Comparison of ENCODE assay signal across 26 mouse cellular contexts in genomic region chr1:158082181-158082580, GRCm38 (mm10).
"Had no signal": no experiment of that assay in that cellular context is flagged by ENCODE, and none has a peak within 500 bp of the region (broad histone marks: within the 10 kb centered on the region; RNA-seq: fewer than 3 reads in every experiment).

No protein-coding gene starts in this region.

- H3K4me1 ChIP-seq: heart, embryonic 13.5 days; heart, embryonic 15.5 days; hindbrain, embryonic 13.5 days; hindbrain, embryonic 15.5 days; kidney, embryonic 15.5 days; limb, embryonic 13.5 days; limb, embryonic 15.5 days; liver, embryonic 13.5 days had no signal

- ATAC-seq: hindbrain, postnatal 0 days; intestine, embryonic 16.5 days had no signal

- H3K27ac ChIP-seq: heart, adult 2 months; heart, embryonic 13.5 days; heart, embryonic 15.5 days; hindbrain, embryonic 13.5 days; hindbrain, embryonic 15.5 days; hindbrain, postnatal 0 days; kidney, embryonic 15.5 days; kidney, postnatal 0 days; left cerebral cortex, adult 2 months; limb, embryonic 13.5 days; limb, embryonic 15.5 days; liver, embryonic 13.5 days had no signal

- H3K9me3 ChIP-seq: heart, embryonic 13.5 days; heart, embryonic 15.5 days; hindbrain, embryonic 13.5 days; hindbrain, embryonic 15.5 days; kidney, embryonic 15.5 days; limb, embryonic 13.5 days; limb, embryonic 15.5 days; liver, embryonic 13.5 days had no signal

- H3K4me2 ChIP-seq: heart, embryonic 11.5 days; heart, embryonic 13.5 days; heart, embryonic 15.5 days; hindbrain, embryonic 13.5 days; hindbrain, embryonic 15.5 days; kidney, embryonic 15.5 days; limb, embryonic 13.5 days; limb, embryonic 15.5 days; liver, embryonic 13.5 days had no signal

- H3K36me3 ChIP-seq: heart, embryonic 13.5 days; heart, embryonic 15.5 days; hindbrain, embryonic 13.5 days; hindbrain, embryonic 15.5 days; kidney, embryonic 15.5 days; limb, embryonic 13.5 days; limb, embryonic 15.5 days; liver, embryonic 13.5 days had no signal

- H3K27me3 ChIP-seq: heart, embryonic 13.5 days; heart, embryonic 15.5 days; hindbrain, embryonic 13.5 days; hindbrain, embryonic 15.5 days; kidney, embryonic 15.5 days; limb, embryonic 15.5 days; liver, embryonic 13.5 days had no signal

- DNase-seq: gastrocnemius, postnatal 14 days; gastrocnemius, postnatal 36 days; heart, adult 11 months; heart, adult 2 months; heart, postnatal 14 days; heart, postnatal 36 days; kidney, adult 11 months; kidney, adult 2 months; kidney, adult 9 months; kidney, postnatal 14 days; kidney, postnatal 36 days; layer of hippocampus, adult 9-11 months; layer of hippocampus, postnatal 36 days; liver, embryonic 13.5 days had no signal

- H3K4me3 ChIP-seq: heart, adult 2 months; heart, embryonic 13.5 days; heart, embryonic 15.5 days; hindbrain, embryonic 13.5 days; hindbrain, embryonic 15.5 days; kidney, embryonic 15.5 days; left cerebral cortex, adult 2 months; limb, embryonic 13.5 days; limb, embryonic 15.5 days; liver, embryonic 13.5 days had no signal

- H3K9ac ChIP-seq: heart, embryonic 13.5 days; heart, embryonic 15.5 days; hindbrain, embryonic 13.5 days; hindbrain, embryonic 15.5 days; kidney, embryonic 15.5 days; limb, embryonic 13.5 days; limb, embryonic 15.5 days; liver, embryonic 13.5 days had no signal
